Mouse (Mus musculus) stomach, embryonic 15.5 days (tissue): ENCODE data around the gene Ints14. TPM values are rescaled to one million over a fixed set of nuclear protein-coding genes. Genes with fewer than 3 reads are reported as not detected.

Experiments
- ATAC-seq: fragments of 200-750 bp; cut with Nextera tagmentation; 2 replicates; pipeline ENCODE4 v1.8.0; 2017; ENCODE audit warnings: low read depth, moderate number of reproducible peaks, moderate TSS enrichment; ENCODE audit not compliant: insufficient read depth, low FRiP score
- H3K27ac ChIP-seq: fragments of 300-500 bp; sonication (generic); 2 replicates; pipeline ENCODE4 v1.5.1; 2015; ENCODE audit warnings: mild to moderate bottlenecking, inconsistent platforms
- H3K27me3 ChIP-seq: fragments of 300-500 bp; sonication (generic); replicated peaks from 2 replicates; pipeline ENCODE4 v1.6.1; 2015; ENCODE audit warnings: inconsistent platforms
- H3K36me3 ChIP-seq: fragments of 300-500 bp; sonication (generic); 2 replicates; pipeline ENCODE4 v1.6.1; 2015; ENCODE audit warnings: inconsistent platforms
- H3K4me1 ChIP-seq: fragments of 300-500 bp; sonication (generic); 2 replicates; pipeline ENCODE4 v1.6.1; 2015; ENCODE audit warnings: inconsistent platforms
- H3K4me2 ChIP-seq: fragments of 300-500 bp; sonication (generic); 2 replicates; pipeline ENCODE4 v1.6.1; 2015; ENCODE audit warnings: mild to moderate bottlenecking, inconsistent platforms
- H3K4me3 ChIP-seq: fragments of 300-500 bp; sonication (generic); replicated peaks from 2 replicates; pipeline ENCODE4 v1.5.1; 2015; ENCODE audit warnings: inconsistent platforms
- H3K9ac ChIP-seq: fragments of 300-500 bp; sonication (generic); 2 replicates; pipeline ENCODE4 v1.6.1; 2015; ENCODE audit warnings: inconsistent platforms
- H3K9me3 ChIP-seq: fragments of 300-500 bp; sonication (generic); 2 replicates; pipeline ENCODE4 v1.6.1; 2016; ENCODE audit warnings: inconsistent platforms
- WGBS: fragments of 180-500 bp; shearing (Covaris S2); methylation state at CpG from one replicate; pipeline ENCODE4 v1.1.7; 2015; 5-methylcytosine and 5-hydroxymethylcytosine counted together
- polyA plus RNA-seq: library from polyadenylated mRNA; unstranded; fragments of >200 nt; fragmentation: Nextera tagmentation; extraction: Ambion mirVana; gene quantifications from 2 replicates; pipeline ENCODE4 v1.2.1, GENCODE M21; 2015

The Ints14 gene
- polyA plus RNA-seq, 1 experiment from 2014 or later = 41.5 TPM

DNA sequence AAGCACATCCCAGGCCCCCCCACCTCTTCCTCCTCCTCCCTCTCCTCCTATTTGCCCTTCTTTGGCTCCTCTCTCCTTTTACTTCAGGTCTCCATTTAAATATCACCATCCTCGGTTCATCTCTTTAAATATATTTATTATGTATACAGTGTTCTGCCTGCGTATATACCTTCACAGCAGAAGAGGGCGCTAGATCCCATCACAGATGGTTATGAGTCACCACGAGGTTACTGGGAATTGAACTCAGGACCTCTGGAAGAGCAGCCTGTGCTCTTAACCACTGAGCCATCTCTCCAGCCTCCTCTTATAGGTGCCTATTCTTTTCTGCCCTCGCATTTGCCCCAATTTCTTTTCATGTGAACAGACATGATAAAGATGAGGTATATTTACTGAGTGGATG is 23.2 kb upstream of the Ints14 start:
- no peaks in the 10 kb centered on the region for H3K9me3 ChIP-seq
- H3K27me3 ChIP-seq = no peaks in the 10 kb centered on the region
- no peaks in the 10 kb centered on the region for H3K36me3 ChIP-seq
- no peak overlapping the region for H3K27ac ChIP-seq
- 55% methylated on average over 5 of the region's 5 CpGs for WGBS
- no peak for ATAC-seq
- no peak overlapping the region for H3K9ac ChIP-seq
- no peaks in the 10 kb centered on the region for H3K4me1 ChIP-seq
- H3K4me2 ChIP-seq = no peak overlapping the region
- H3K4me3 ChIP-seq = no peak overlapping the region

- no peaks in the 10 kb centered on the region for H3K36me3 ChIP-seq
- 73% methylated on average over 5 of the region's 5 CpGs for WGBS
- no peaks in the 10 kb centered on the region for H3K4me1 ChIP-seq
- ATAC-seq = no peak
- no peak overlapping the region for H3K4me3 ChIP-seq
- no peak overlapping the region for H3K27ac ChIP-seq
- H3K9me3 ChIP-seq = no peaks in the 10 kb centered on the region
- H3K27me3 ChIP-seq = no peaks in the 10 kb centered on the region
- H3K9ac ChIP-seq = no peak overlapping the region
- no peak overlapping the region for H3K4me2 ChIP-seq
Observed at GRCm38 (mm10) chr9:64938535-64938934, 22.2 kb upstream of the Ints14 start.

DNA sequence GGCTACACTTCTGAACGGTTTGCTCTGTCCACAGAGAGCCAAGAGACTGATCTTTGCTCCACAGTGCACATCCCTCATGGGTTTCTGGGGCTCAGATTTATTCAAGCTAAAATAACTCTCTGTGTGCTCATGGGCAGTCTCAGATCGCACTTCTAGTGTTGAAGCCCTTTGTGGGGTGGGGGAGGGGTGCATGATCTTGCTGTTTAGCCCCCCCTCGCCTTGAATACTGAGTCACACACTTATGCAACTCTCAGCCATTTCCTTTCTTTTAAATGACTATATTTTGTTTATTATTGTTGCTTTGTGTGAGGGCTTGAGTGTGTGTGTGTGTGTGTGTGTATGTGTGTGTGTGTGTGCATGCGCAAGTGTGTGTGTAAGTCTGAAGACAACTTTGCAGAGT is 21.4 kb upstream of the Ints14 start:
- Histone ChIP-seq H3K27ac (no peak overlapping the region), H3K9ac (no peak overlapping the region), H3K4me3 (no peak overlapping the region), H3K4me1 (no peaks in the 10 kb centered on the region), H3K4me2 (no peak overlapping the region), H3K27me3 (no peaks in the 10 kb centered on the region), H3K9me3 (no peaks in the 10 kb centered on the region), H3K36me3 (no peaks in the 10 kb centered on the region)
- ATAC-seq = no peak
- 56% methylated on average over 4 of the region's 4 CpGs for WGBS

- no peak overlapping the region for H3K4me2 ChIP-seq
- no peaks in the 10 kb centered on the region for H3K9me3 ChIP-seq
- H3K36me3 ChIP-seq = no peaks in the 10 kb centered on the region
- H3K4me3 ChIP-seq = no peak overlapping the region
- ATAC-seq = no peak
- H3K4me1 ChIP-seq = no peaks in the 10 kb centered on the region
- H3K27ac ChIP-seq = no peak overlapping the region
- WGBS = 89% methylated on average over 2 of the region's 2 CpGs
- no peak overlapping the region for H3K9ac ChIP-seq
- no peaks in the 10 kb centered on the region for H3K27me3 ChIP-seq
Observed at GRCm38 (mm10) chr9:64939790-64940189, 20.9 kb upstream of the Ints14 start.

- Histone ChIP-seq H3K36me3 (no peaks in the 10 kb centered on the region), H3K4me3 (no peak overlapping the region), H3K4me1 (no peaks in the 10 kb centered on the region), H3K9ac (no peak overlapping the region), H3K27ac (peak overlapping the region; percentile 37; the same call in 1 of the 2 replicates), H3K27me3 (no peaks in the 10 kb centered on the region), H3K9me3 (no peaks in the 10 kb centered on the region), H3K4me2 (no peak overlapping the region)
- no peak for ATAC-seq
- 62% methylated on average over 11 of the region's 11 CpGs for WGBS
Observed at GRCm38 (mm10) chr9:64940731-64941346, 19.9 kb upstream of the Ints14 start.

- no peaks in the 10 kb centered on the region for H3K4me1 ChIP-seq
- peak overlapping the region; percentile 1; the same call in 1 of the 2 replicates for H3K27ac ChIP-seq
- no peak overlapping the region for H3K9ac ChIP-seq
- no peak for ATAC-seq
- H3K4me2 ChIP-seq = no peak overlapping the region
- no peaks in the 10 kb centered on the region for H3K27me3 ChIP-seq
- 65% methylated on average over 4 of the region's 4 CpGs for WGBS
- H3K9me3 ChIP-seq = no peaks in the 10 kb centered on the region
- no peak overlapping the region for H3K4me3 ChIP-seq
- H3K36me3 ChIP-seq = no peaks in the 10 kb centered on the region
Observed at GRCm38 (mm10) chr9:64941650-64942049, 19.1 kb upstream of the Ints14 start.

- Histone ChIP-seq H3K36me3 (no peaks in the 10 kb centered on the region), H3K9ac (no peak overlapping the region), H3K27me3 (no peaks in the 10 kb centered on the region), H3K27ac (no peak overlapping the region), H3K4me2 (no peak overlapping the region), H3K4me1 (no peaks in the 10 kb centered on the region), H3K4me3 (no peak overlapping the region), H3K9me3 (no peaks in the 10 kb centered on the region)
- no peak for ATAC-seq
- 29% methylated on average over 11 of the region's 11 CpGs for WGBS
Observed at GRCm38 (mm10) chr9:64943997-64944396, 16.7 kb upstream of the Ints14 start.

GRCm38 (mm10) chr9:64947483-64948095 is 13.1 kb upstream of the Ints14 start:
- no peak for ATAC-seq
- no peak overlapping the region for H3K4me3 ChIP-seq
- H3K4me2 ChIP-seq = no peak overlapping the region
- 84% methylated on average over 9 of the region's 9 CpGs for WGBS
- no peak overlapping the region for H3K9ac ChIP-seq
- 0 out of 2 replicates have a peak, but pooled peaks cover 3% of the 10 kb centered on the region for H3K27me3 ChIP-seq
- H3K27ac ChIP-seq = no peak overlapping the region
- no peaks in the 10 kb centered on the region for H3K9me3 ChIP-seq
- H3K36me3 ChIP-seq = no peaks in the 10 kb centered on the region
- no peaks in the 10 kb centered on the region for H3K4me1 ChIP-seq

DNA sequence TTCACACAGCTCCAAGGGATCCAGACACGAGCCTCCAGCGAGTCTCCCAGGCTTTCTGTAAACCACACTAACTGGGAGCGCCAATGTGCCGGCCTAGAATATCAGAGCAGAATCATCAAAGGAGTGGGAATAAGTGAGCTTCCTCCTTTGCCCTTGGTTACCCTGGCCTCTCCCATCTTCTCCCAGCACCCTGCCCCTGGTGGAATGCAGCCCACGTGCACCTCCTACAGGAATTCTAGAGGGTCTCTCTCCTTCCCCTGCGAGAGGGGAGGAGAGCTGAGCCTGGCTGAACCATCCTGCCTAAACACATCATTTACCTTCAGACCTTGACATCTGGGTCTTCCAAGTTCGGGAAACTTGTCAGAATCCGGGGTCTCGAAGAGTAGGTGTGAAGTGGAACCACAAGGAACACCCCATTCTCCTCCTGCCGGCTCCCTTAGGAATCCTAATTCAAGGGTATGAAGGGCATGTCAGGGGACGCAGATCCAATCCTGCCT is 9.5 kb upstream of the Ints14 start, which contains the start of gene Slc24a1:
Gene Slc24a1 (minus strand): TSS at position 447 of the 497 bp plus-strand sequence.
- H3K9ac ChIP-seq = no peak within 1 kb of the TSS
- ATAC-seq = no peak
- no peak within 1 kb of the TSS for H3K27ac ChIP-seq
- H3K4me2 ChIP-seq = no peak within 1 kb of the TSS
- H3K27me3 ChIP-seq = 0 out of 2 replicates have a peak, but pooled peaks cover 3% of the 10 kb centered on the region
- H3K9me3 ChIP-seq = no peaks in the 10 kb centered on the region
- no peaks in the 10 kb centered on the region for H3K4me1 ChIP-seq
- no peak within 1 kb of the TSS for H3K4me3 ChIP-seq
- H3K36me3 ChIP-seq = no peaks in the 10 kb centered on the region
- 37% methylated on average over 11 of the region's 11 CpGs for WGBS

GRCm38 (mm10) chr9:64952055-64952454 is 8.7 kb upstream of the Ints14 start:
- Histone ChIP-seq H3K4me1 (no peaks in the 10 kb centered on the region), H3K4me3 (no peak overlapping the region), H3K4me2 (no peak overlapping the region), H3K9ac (no peak overlapping the region), H3K36me3 (no peaks in the 10 kb centered on the region), H3K27me3 (0 out of 2 replicates have a peak, but pooled peaks cover 3% of the 10 kb centered on the region), H3K27ac (no peak overlapping the region), H3K9me3 (no peaks in the 10 kb centered on the region)
- 21% methylated on average over 5 of the region's 5 CpGs for whole genome bisulfite sequencing
- no peak for ATAC-seq

- Histone ChIP-seq H3K4me1 (no peaks in the 10 kb centered on the region), H3K9ac (no peak overlapping the region), H3K4me2 (no peak overlapping the region), H3K27ac (no peak overlapping the region), H3K4me3 (no peak overlapping the region), H3K27me3 (0 out of 2 replicates have a peak, but pooled peaks cover 3% of the 10 kb centered on the region), H3K9me3 (no peaks in the 10 kb centered on the region), H3K36me3 (no peaks in the 10 kb centered on the region)
- no peak; the same call in 1 of the 2 replicates for ATAC-seq
- 45% methylated on average over 7 of the region's 7 CpGs for WGBS
Observed at GRCm38 (mm10) chr9:64953190-64953589, 7.5 kb upstream of the Ints14 start.

DNA sequence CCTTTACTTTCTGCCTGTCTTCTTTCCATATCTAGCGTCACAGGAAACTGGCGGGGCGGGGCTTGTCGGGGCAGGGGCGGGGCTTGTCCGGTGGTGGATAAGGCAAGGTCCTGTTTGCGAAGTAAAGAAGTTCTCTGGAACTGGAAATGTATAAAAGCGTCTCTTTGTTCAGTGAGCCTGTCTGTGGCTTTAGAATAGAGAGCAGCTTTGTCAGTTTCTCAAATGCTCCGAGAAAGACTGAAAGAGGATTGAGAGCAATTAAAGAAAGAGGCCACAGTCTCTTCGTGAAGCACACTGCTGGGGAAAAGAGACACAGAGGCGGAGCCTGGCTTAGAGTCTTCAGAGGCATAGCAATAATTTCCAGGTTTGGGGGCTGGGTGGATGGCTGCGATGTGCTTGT is 4.4 kb upstream of the Ints14 start:
- Histone ChIP-seq H3K4me1 (no peaks in the 10 kb centered on the region), H3K4me2 (peak overlapping the region; percentile 29; the same call in 1 of the 2 replicates), H3K36me3 (no peaks in the 10 kb centered on the region), H3K9me3 (no peaks in the 10 kb centered on the region), H3K27me3 (no peaks in the 10 kb centered on the region), H3K9ac (no peak overlapping the region), H3K4me3 (0 out of 2 replicates have a peak overlapping the region, but pooled peaks have one; percentile 7), H3K27ac (no peak overlapping the region; the same call in 1 of the 2 replicates)
- WGBS = 23% methylated on average over 12 of the region's 12 CpGs
- ATAC-seq = no peak
